Mouse (Mus musculus): ENCODE measurements at regions not wholly inside any gene's neighbourhood (a gene's known extent, or its start where the extent isn't known, plus 50 kb on each side); places are given as distances from the start of the nearest gene placed in this dataset.

- TF ChIP-seq CTCF (IDR thresholded peaks at IDR 0.05) = no peak
- no peak for TF ChIP-seq EP300 (IDR thresholded peaks at IDR 0.05)
Observed at GRCm38 (mm10) chr2:148255662-148256061, 139.5 kb upstream of the Sstr4 start.
